Mouse (Mus musculus) gastrocnemius, postnatal 4 days (tissue): ENCODE measurements around the gene Ptprr. TPM values are rescaled to one million over a fixed set of nuclear protein-coding genes. Genes with fewer than 3 reads are reported as not detected.

ENCODE experiments used
- DNase-seq, 2 experiments: peaks; one replicate each; pipeline ENCODE4 v3.0.0; 2021 to 2022; ENCODE audit warnings: low spot score in 2 of 2, mixed read lengths in 2 of 2
- total RNA-seq, 2 experiments: library from RNA; stranded (reverse); gene quantifications; 2 replicates each; pipeline ENCODE4 v1.2.3; 2021

Gene Ptprr
- total RNA-seq, 2 experiments from 2014 or later: 0.18 to 0.56 TPM

DNA sequence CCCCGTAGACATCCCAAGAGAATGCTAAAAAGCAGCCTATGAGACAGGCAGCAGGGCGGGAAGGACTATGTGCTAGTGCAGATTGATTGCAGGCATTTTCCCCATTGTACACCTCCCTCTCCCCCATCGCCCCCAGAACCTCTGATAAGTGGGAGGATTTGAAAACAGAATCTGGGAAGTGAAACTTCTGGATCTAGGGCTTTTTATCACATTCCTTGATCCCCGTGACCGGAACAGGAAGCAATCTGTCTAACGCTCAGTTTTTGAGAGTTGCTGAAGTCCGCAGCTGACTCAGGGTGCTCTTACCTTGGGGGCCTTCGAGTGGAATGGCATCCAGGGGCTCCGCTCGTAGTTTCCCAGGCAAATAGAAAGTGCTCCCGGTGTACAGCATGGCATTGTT is 246.5 kb downstream of the Ptprr start:
- no peak for DNase-seq

DNA sequence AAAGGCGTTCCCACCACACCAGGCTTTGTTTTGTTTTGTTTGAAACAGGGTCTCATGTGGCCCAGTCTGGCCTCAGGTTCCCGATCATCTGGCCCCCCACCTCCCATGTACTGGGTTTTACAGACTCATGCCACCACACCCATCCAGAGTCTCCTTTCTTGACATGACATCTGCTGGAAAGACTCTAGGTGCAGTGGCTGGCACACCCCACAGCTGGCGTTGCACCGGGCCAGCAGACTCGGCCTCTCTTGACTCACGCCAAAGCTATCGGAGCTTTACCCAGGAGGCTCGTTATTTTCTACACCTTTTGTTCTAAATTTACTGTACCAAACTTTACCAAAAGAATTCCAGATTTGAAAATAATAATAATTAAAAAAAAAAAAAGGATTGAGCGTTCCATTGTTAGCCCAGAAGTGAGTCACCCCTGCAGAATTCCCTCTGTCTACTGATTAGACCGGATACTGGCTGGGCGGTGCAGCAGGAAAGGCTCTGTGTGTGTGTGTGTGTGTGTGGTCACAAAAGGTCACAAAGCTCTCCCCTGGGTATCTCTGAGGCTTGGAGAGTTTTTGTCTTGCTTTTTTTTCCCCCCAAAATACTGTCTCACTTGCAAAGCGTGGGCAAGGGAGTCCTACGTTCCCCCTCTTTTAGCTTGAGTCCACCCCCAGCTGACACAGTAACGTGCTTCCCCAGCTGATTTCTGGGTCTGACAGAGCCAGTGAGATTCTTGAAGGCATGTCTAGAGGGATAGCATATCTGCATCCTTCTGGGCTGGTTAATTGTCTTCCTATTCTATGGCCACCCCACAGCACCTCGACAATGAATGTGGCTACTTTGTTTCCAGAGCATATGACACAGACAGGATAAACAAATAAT is 248.8 kb downstream of the Ptprr start:
- DNase-seq: no peak

DNA sequence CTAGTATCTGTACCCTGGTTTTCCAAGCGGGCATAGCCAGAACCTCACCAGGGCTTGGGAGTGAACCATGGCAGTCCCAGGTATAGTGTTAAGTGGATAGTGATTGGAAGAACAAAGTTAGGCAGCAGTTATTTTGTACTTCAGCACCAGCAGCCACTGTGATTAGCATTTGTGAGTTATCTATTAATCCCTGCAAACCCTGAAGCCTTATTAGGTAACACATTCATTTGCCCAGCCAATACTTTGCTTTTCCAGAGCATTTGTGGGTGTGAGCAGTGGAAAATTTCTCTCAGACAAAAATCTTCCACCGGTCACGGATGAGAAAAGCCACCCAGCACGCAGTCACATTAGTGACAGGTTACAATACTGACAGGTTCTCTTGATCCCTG is 249.4 kb downstream of the Ptprr start:
- no peak for DNase-seq

DNA sequence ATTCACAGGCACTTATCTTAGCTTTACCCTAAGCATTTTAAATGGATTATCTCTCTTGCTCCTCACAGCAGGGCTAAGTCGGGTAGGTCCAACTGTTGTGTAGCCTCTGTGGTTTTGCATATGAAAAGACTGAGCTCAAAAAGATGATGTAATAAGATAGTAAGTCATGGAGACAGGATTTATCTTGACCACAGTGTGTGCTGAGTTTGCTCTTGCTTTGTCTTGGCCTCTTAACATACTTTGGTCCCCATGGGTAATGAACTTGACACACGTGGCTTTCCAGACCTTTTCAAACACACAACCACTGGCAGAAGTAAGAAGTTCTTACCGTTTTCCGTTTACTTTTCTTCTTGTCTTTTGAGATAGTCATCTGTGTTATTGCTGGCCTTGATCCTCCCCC is 250.3 kb downstream of the Ptprr start:
- DNase-seq: no peak

DNA sequence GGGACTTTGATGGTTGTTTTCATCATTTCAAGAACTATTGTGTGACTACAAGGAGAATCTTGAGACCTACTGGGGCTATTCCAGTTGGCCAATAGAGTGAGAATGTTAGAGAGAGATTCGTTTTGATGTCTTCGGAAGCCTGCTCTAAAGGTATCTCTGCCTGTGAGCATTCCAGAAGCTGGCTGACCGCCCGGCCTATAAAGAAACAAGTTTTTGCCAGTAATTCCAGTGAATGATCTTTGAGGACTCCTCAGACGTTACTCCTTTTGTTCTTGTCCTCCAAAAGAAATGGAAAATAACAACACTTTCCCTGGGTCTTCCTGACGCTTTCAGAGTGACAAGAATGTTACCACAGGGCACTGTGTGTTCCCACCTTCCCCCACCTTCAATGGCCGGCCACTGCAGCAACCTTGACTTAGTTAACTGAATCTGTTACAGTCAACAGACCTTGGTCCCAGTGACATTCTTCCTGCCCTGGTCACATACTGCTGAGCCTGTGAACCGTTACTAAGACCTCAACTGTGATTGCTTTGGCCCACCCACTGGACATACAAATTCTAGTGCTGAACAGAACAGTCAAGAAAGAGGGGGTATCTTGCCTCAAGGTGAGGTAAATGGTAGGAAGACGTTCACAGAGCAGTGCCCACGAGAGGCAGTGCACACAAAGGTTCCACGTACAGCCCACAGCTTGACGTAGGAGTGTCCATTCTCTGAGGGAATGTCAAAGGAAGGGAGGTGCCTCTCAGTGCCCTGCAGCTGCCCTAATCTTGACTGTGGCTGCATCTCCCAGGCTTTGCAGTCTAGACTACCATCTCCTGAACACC is 252.8 kb downstream of the Ptprr start:
- DNase-seq: no peak

DNA sequence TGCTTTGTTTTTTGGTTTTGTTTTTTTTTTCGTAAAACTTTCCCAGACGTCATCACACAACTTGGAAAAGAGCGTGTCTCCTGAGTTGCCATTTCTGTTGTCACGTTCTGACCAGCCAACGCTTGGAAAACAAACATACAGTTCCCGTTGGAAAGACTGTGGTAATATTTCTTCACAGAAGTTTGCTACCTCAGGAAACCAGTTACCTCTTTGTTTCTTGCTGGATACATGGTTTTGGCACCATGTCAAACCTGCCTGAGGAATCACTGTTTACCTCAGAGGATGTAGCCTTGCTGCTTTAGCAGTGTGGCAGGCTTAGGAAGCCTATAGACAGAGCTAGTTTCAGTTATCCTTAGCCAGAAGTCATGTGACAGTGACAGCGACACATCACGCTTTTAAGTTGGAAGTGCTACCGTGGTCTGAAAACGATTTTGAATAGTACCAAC is 253.5 kb downstream of the Ptprr start:
- DNase-seq: no peak

DNA sequence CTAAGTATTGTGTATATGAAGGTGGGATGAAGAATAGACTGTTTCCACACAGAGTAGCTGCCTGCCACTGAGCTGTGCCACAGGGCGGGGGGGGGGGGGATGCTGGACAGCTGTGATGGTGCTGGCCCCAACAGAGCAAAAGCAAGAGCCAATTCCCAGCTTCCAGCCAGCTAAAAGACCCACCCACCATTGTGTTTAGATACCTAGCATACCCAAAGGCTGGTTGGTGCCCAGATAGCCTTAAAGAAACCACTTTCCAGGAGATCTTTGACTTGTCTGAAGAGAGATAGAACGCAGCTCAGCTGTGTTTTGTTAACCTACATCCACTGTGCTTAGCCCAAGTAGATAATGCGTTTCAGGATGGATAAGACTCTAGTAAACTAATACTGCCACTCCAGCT is 254.1 kb downstream of the Ptprr start:
- no peak for DNase-seq

DNA sequence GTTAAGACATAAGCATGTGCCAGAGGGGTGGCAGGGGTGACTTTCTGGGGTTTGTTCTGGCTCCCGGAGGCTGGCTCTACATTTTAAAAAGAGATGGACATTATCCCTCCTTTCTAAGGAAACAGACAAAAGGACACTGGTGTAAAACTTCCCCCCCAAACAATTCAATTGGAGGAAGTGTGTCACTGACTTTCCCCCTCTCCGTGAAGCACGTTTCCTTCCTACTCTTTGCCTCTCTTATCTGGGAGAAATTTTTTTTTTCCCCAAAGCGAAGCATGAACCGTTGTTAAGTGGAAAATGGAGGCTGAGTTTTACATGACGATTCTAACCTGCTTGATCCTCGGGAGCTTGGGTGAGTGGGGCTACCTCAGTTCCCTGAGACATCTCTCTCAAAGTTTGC is 257.3 kb downstream of the Ptprr start, which contains the start of gene Ptprb:
TSS of gene Ptprb (plus strand) at position 244 of the 400 bp plus-strand sequence.
- DNase-seq: no peak

DNA sequence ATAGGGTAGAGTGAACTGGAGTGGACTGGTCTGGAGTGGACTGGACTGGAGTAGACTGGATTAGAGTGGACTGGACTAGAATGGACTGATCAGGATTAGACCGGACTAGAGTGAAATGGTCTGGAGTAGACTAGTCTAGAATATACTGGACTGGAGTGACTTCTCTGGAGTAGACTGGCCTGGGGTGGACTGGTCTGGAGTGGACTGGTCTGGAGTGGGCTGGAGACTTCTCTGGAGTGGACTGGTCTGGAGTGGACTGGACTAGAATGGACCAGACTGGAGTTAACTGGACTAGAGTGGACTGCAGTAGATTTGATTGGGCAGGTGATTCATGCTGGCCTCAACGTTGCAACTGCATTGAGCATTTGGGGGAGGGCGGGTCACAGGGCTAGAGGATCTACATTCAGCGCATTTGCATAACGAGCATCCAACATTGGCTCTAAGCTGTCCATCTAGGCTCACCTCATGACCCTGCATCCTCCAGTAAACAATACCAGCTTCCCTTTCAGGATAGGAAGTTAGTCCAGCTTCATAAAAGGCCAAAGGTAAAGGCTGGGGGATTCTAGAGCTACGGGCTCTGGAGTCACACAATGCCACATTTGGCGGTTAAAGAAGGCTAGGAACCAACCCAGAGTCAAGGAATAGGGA is 268.8 kb downstream of the Ptprr start:
- DNase-seq: no peak

DNA sequence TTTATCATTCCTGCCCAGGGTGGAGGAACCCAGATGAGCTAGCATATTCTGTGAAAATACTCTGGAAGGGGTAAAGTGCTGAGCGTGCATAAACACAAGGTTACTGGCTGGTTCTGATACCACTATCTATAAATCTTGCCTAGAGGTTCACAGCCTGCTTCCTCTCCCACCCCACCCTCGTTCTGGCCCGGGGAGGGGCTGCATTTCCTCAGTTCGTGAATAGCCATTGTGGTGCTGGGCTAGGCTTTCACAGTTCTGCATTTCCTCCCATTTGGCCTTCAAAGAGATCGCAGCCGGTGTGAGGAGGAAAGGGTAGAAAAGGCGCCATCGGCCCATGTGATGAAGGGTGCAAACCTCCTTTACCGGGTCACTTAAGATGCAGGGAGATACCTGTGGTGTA is 270.1 kb downstream of the Ptprr start:
- no peak for DNase-seq

DNA sequence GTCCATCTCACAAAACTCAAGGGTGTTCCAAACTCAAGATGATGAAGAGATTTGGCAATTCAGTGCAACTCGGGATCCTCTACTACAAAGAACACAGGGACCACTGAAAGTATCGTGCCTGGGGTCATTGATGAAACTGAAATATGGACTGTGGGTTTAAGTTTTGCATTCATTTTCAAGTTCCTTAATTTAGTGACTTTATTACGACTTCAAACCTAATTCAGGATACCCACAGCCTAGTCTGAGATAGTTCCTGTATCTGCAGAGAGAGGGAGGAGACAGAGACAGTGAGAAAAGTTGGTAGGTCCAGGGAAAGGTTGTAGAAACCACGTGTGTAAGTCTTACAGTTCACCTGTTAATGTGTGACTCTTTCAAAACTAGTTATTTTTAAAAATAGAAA is 272.5 kb downstream of the Ptprr start:
- DNase-seq: no peak

DNA sequence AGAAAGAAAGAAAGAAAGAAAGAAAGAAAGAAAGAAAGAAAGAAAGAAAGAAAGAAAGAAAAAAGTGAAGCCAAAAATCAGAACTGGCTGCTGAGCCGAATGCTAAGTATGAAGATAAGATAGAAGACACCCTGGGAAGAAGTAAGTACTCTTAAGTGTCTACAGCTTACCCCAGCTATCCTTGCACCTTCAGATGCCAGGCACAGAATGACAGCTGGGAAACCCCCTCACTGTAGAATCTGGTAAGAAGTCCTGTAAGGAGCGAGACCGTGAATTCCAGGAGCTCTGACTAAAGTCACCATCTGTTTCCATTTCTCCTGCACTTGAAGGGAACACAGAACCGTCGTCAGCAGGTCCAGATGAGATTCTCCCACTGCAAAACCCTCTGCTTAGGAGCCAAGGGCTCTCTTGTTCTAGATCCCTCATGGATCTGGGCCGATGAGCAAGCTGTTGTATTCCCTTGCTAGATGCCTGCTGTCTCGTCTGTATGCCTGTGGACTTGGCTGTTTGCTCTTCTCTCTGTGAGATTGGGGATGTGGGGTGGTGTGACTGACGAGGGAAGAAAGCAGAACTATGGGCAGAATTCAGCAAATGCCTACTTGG is 273.2 kb downstream of the Ptprr start:
- DNase-seq: no peak

DNA sequence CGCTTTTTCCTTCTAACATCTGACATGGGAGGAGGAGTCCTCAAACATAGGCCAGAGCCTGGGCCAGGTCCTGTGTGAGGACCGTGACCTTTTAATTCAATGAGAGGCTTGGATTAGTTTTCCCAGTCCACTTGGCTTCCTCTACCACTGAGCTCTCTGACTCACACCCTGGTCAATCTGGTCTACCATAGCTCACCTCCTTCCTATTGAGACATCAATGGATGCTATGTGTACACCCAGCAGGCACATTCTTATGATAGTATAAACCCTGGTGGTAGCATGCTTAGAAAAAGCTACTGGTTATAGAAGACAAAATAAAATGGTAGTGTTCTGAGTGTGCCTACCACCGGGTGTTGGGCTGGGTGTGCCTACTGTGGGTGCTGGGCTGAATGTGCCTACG is 278.4 kb downstream of the Ptprr start:
- no peak for DNase-seq

DNA sequence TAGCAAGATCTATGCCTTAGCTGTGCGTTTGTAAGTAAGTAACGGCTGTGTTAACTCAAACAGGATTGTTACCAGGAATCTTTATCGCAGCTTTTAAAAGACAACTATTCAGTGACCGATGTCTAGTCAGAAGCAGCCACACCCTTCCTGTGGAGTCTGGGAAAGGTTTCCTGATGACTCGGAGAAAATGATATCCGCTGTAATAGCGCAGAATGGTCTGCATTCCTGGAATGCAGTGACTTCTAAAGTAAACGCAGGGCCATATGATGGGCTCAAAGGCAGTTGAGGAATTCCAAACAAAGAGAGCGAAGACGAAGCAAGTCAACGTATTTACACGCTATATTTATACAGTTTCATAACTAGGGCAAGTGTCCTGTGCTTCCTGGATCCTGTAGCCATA is 279.8 kb downstream of the Ptprr start:
- DNase-seq: no peak

DNA sequence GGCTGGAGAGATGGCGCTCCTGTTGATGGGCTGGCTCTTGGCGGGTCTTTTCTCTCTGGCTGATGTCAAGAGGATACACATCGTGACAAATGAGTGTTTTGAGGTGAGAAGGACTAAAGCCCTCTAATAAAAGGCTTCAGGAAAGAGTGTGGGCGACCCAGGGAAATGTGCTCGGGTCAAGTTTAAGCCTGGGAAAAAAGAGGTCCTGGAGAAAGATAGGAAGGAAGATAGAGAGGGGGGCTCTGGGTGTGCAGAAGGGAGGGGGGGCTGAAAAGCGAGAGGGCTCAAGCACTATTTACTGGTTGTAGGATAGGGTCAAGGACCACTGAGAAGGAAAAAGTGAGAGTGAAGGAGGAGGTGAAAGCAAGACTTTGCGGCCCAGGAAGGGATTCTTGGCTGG is 282.8 kb downstream of the Ptprr start:
- no peak for DNase-seq

DNA sequence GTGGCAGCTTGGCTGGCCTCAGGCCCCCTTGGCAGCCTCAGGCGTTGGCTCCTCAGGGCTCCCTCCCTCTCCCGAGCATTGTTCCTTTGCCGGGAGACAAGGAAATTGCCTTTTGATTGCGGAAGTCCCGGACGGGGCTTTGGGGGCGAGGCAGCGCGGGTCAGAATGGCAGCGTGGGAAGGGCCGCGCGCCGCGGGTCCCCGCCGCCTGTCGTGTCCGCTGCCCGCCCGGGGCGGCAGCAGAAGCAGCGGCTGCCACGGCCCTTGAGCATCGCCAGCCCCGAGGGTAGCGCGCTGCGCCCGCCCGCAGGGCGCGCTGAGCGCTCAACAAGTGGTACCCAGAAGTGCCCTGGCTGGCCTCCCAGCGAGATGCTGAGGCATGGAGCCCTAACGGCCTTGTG is 283.2 kb downstream of the Ptprr start:
- DNase-seq: peak in 1 of 2 experiments; percentile 16

DNA sequence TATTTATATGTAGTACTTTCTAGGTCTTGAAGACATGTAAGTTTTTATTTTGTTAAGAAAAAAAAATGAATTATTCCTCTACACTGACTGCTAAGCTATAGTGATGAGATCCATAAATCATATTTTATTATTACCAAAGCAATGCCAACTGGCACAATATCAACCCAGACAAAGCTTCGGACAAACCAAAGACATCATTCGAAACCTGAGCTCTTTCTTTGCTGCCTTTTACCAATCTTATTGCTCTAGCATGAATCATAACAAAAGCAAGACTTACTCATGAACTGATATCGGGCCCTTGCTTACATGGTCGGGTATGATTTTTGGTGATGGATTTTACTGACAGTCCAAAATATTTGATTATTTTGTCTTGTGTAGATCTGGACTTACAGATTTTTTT is 286.3 kb downstream of the Ptprr start:
- no peak for DNase-seq

DNA sequence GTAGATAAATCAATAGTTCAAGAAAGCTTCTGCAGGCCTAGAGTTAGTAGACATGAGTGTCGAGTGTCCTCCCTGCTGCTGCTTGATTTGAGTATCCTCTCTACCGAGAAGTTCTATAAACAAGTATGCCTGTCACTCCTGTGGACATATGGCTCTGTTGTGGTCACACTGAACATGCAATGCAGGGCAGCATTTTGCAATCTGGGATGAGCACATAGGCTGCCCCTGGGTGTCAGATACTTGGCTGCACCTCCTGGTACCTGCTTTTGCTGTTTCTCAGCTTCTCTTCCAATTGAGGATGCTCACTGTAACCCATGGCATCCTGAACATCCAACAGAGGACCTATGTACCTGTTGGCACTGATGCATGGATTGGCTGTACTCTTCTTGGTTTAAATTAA is 291.4 kb downstream of the Ptprr start:
- no peak for DNase-seq

DNA sequence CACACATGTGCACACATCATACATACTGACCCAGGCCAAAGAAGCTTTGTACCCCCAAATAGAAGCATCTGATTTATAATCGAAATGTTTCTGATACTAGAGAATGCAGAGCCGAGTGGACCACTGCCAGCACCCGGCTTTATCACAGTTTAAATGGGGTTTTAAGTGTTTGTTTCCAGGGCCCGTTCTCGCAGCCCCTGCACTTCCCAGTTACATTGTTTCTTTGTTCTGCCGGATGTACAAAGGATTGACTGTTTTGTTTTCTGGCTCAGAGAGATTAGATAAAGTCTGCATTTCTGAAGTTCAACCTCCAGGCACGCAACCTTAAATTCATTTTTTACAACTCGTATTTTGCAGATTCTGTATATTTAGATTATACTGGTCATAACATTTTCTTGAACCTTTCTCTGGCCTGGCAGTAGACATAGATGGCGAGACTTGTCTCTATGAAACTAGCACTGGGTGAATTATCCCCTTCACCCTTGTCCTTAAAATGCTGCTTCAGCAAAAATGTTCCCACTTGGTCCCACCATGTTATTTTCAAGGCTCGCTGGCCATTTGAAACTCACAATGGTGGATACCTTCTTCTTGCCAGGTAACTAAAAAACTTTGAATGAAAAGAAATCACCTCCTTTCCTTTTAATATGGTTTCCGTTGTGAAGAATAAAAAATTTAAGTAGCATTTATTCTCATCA is 292.6 kb downstream of the Ptprr start:
- DNase-seq: no peak

DNA sequence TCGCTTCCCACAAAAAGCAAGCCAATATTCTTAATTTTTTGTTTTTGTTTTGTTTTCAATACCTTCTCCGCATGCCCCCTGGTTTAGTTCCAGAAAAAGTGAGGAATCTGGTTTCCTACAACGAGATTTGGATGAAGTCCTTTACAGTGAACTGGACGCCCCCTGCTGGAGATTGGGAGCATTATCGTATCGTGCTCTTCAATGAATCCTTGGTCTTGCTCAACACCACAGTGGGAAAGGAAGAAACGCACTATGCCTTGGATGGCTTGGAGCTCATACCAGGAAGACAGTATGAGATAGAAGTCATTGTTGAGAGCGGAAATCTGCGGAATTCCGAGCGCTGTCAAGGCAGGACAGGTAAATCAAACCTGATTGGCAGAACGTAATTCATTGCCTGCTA is 301.2 kb downstream of the Ptprr start:
- peak; percentile 47 to 77 for DNase-seq
